Mouse (Mus musculus) megakaryocyte, embryonic 14.5 days (primary cell): ENCODE data around the gene Slc35d2.

Source experiments
- FLI1 ChIP-seq: IDR thresholded peaks from 2 replicates; pipeline ENCODE4 v1.6.1; 2012; ENCODE audit warnings: low read length, inconsistent platforms, mixed read lengths
- GATA1 ChIP-seq: IDR thresholded peaks from 3 replicates; pipeline ENCODE4 v1.6.1; 2012; ENCODE audit warnings: mixed read lengths, low read length, inconsistent platforms, borderline replicate concordance

DNA sequence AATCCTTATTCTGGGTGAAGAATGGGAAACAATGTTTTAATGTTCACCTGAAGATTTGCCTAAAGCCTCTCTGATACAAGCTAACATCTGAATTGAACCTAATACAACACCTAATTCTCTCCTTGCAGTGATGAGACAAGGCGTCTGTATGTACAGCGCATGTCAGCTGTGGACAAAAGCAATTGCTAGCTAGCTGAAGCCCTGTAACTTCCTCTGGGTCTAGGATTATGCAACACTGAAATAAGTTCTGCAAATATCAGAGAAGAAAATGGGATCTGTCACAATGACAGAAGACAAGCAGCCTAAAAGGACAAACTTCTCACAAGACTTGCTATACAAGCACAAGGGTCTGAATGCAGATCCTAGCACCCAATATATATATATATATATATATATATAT is 80.7 kb downstream of the Slc35d2 start:
- no peak for TF ChIP-seq GATA1
- no peak for TF ChIP-seq FLI1
